Comparison of ENCODE assay signal across 11 mouse cellular contexts in genomic region chr17:36179446-36179845, GRCm38 (mm10). TPM values are rescaled to one million over a fixed set of nuclear protein-coding genes. Genes with fewer than 3 reads are reported as not detected.
ATAC-seq and TF ChIP-seq lines count a peak whose summit lies in the region.
"Not testable (repeated sequence)": the region's sequence is repeated elsewhere in the genome, so short reads cannot be mapped to it uniquely, and the experiment has no call there.
"Had no signal": no experiment of that assay in that cellular context is flagged by ENCODE, and none has a peak within 500 bp of the region (broad histone marks: within the 10 kb centered on the region; RNA-seq: fewer than 3 reads in every experiment).

No protein-coding gene starts in this region.

- H3K9me3 ChIP-seq in ES-Bruce4 (replicated peaks; ENCODE audit: control insufficient read depth, insufficient read depth, low read length, poor library complexity, severe bottlenecking); forebrain, embryonic 12.5 days; heart, embryonic 14.5 days (ENCODE audit: control insufficient read depth, low read length); hindbrain, embryonic 15.5 days; kidney, embryonic 16.5 days (ENCODE audit: low read length); liver, embryonic 12.5 days (replicated peaks); midbrain, embryonic 13.5 days: not testable (repeated sequence)

- peak overlapping the region; percentile 67 for H3K4me3 ChIP-seq in ES-Bruce4 (ENCODE audit: low read depth, low read length)
- peak overlapping the region; percentile 38 for H3K4me3 ChIP-seq in forebrain, embryonic 12.5 days (replicated peaks)
- H3K4me3 ChIP-seq in heart, embryonic 14.5 days (ENCODE audit: control insufficient read depth in 1 of 2, insufficient read depth in 1 of 2, low read depth in 1 of 2, low read length in 2 of 2): peak overlapping the region; percentile 25 to 36; a peak in 3 of 4 replicates
- peak overlapping the region; percentile 35 for H3K4me3 ChIP-seq in hindbrain, embryonic 15.5 days
- H3K4me3 ChIP-seq in kidney, embryonic 16.5 days (ENCODE audit: low read length); liver, embryonic 12.5 days: not testable (repeated sequence)
- H3K4me3 ChIP-seq in midbrain, embryonic 13.5 days (replicated peaks): peak overlapping the region; percentile 37
- H3K4me3 ChIP-seq in small intestine, adult 2 months (ENCODE audit: low read depth, low read length): peak overlapping the region; percentile 62; the same call in 1 of the 2 replicates

- H3K27me3 ChIP-seq in ES-Bruce4 (ENCODE audit: control insufficient read depth, insufficient read depth, low read length, poor library complexity, severe bottlenecking); small intestine, adult 2 months (ENCODE audit: control insufficient read depth, insufficient read depth, low read length): not testable (repeated sequence)
- H3K27me3 ChIP-seq in forebrain, embryonic 12.5 days: peaks cover 39% of the 10 kb centered on the region
- peaks cover 16% of the 10 kb centered on the region for H3K27me3 ChIP-seq in heart, embryonic 14.5 days (ENCODE audit: control insufficient read depth, insufficient read depth, low read length)
- H3K27me3 ChIP-seq in hindbrain, embryonic 15.5 days: peaks cover 27% of the 10 kb centered on the region
- H3K27me3 ChIP-seq in kidney, embryonic 16.5 days (ENCODE audit: insufficient read depth, low read length): peaks cover 15% of the 10 kb centered on the region
- H3K27me3 ChIP-seq in liver, embryonic 12.5 days (replicated peaks): peaks cover 44% of the 10 kb centered on the region
- H3K27me3 ChIP-seq in midbrain, embryonic 13.5 days: peaks cover 39% of the 10 kb centered on the region

- TF ChIP-seq EP300 in ES-Bruce4 (IDR thresholded peaks at IDR 0.05; ENCODE audit: insufficient read depth, low read depth, low read length): not testable (repeated sequence)

- peak overlapping the region; percentile 86 for H3K9ac ChIP-seq in ES-Bruce4 (ENCODE audit: low read depth, poor library complexity, severe bottlenecking)
- not testable (repeated sequence) for H3K9ac ChIP-seq in forebrain, embryonic 12.5 days; heart, embryonic 14.5 days (ENCODE audit: low read length); hindbrain, embryonic 15.5 days; kidney, embryonic 16.5 days (replicated peaks; ENCODE audit: low read length); liver, embryonic 12.5 days; midbrain, embryonic 13.5 days (replicated peaks)

- not testable (repeated sequence) for ATAC-seq in forebrain, embryonic 12.5 days (ENCODE audit: low FRiP score); heart, embryonic 14.5 days (ENCODE audit: insufficient number of reproducible peaks, insufficient read depth, low FRiP score, low read depth); hindbrain, embryonic 15.5 days (ENCODE audit: low FRiP score, low read depth); kidney, embryonic 16.5 days (ENCODE audit: low FRiP score, low TSS enrichment); liver, embryonic 12.5 days; midbrain, embryonic 13.5 days

- not testable (repeated sequence) for H3K36me3 ChIP-seq in ES-Bruce4 (ENCODE audit: control insufficient read depth, insufficient read depth, low read length, poor library complexity, severe bottlenecking); forebrain, embryonic 12.5 days (replicated peaks); heart, embryonic 14.5 days (ENCODE audit: control insufficient read depth, insufficient read depth, low read length); hindbrain, embryonic 15.5 days; kidney, embryonic 16.5 days (ENCODE audit: insufficient read depth, low read length); liver, embryonic 12.5 days; midbrain, embryonic 13.5 days; small intestine, adult 2 months (ENCODE audit: control insufficient read depth, insufficient read depth, low read length)

- H3K4me1 ChIP-seq in ES-Bruce4 (ENCODE audit: control insufficient read depth, insufficient read depth, low read length); forebrain, embryonic 12.5 days; heart, embryonic 14.5 days (ENCODE audit: control insufficient read depth in 2 of 2, insufficient read depth in 2 of 2, low read length in 2 of 2); hindbrain, embryonic 15.5 days (replicated peaks); kidney, embryonic 16.5 days (ENCODE audit: insufficient read depth, low read length); liver, embryonic 12.5 days; midbrain, embryonic 13.5 days (replicated peaks); small intestine, adult 2 months (ENCODE audit: control insufficient read depth, insufficient read depth, insufficient read length, low read length): not testable (repeated sequence)

- H3K27ac ChIP-seq in ES-Bruce4 (ENCODE audit: insufficient read depth, low read length); forebrain, embryonic 12.5 days; heart, embryonic 14.5 days (replicated peaks in 1 of 2; ENCODE audit: control insufficient read depth in 1 of 2, insufficient read depth in 1 of 2, low read depth in 2 of 2, low read length in 2 of 2); hindbrain, embryonic 15.5 days (replicated peaks); kidney, embryonic 16.5 days (ENCODE audit: low read length); liver, embryonic 12.5 days; midbrain, embryonic 13.5 days; small intestine, adult 2 months (ENCODE audit: insufficient read depth, low read depth, low read length): not testable (repeated sequence)

- not testable (repeated sequence) for TF ChIP-seq CTCF in ES-Bruce4 (IDR thresholded peaks at IDR 0.05; ENCODE audit: low read depth, low read length); small intestine, adult 2 months (IDR thresholded peaks at IDR 0.05; ENCODE audit: extremely low read depth, insufficient read length, insufficient replicate concordance, low read depth, low read length)

- WGBS in forebrain, embryonic 12.5 days: 11% methylated on average over 10 of the region's 10 CpGs
- 19% methylated on average over 10 of the region's 10 CpGs for WGBS in heart, embryonic 14.5 days
- 9% methylated on average over 10 of the region's 10 CpGs for WGBS in hindbrain, embryonic 15.5 days
- 11% methylated on average over 10 of the region's 10 CpGs for WGBS in kidney, embryonic 16.5 days
- WGBS in liver, embryonic 12.5 days (ENCODE audit: insufficient replicate concordance): 18% methylated on average over 10 of the region's 10 CpGs
- 9% methylated on average over 10 of the region's 10 CpGs for WGBS in midbrain, embryonic 13.5 days
- 12% methylated on average over 10 of the region's 10 CpGs for WGBS in small intestine, adult 2 months

- peak overlapping the region; percentile 61 for H3K4me2 ChIP-seq in forebrain, embryonic 12.5 days
- peak overlapping the region; percentile 67 for H3K4me2 ChIP-seq in heart, embryonic 14.5 days (ENCODE audit: low read length)
- H3K4me2 ChIP-seq in hindbrain, embryonic 15.5 days: peak overlapping the region; percentile 58
- H3K4me2 ChIP-seq in kidney, embryonic 16.5 days (replicated peaks; ENCODE audit: low read depth, low read length): peak overlapping the region; percentile 49
- peak overlapping the region; percentile 57 for H3K4me2 ChIP-seq in liver, embryonic 12.5 days
- H3K4me2 ChIP-seq in midbrain, embryonic 13.5 days (replicated peaks): peak overlapping the region; percentile 62

- not testable (repeated sequence) for TF ChIP-seq POLR2A in ES-Bruce4 (IDR thresholded peaks at IDR 0.05; ENCODE audit: insufficient read depth, low read length); small intestine, adult 2 months (IDR thresholded peaks at IDR 0.05; ENCODE audit: low read depth, low read length)

RNA-seq across cellular contexts. Expression of gene H2-T3, which starts 10.6 kb away (rescaled TPM):
- polyA plus RNA-seq in ES-Bruce4 (2011; ENCODE audit: insufficient read depth, insufficient read length, low read depth, missing spikeins): 0.64 and 0.84 TPM in 2 replicates
- polyA plus RNA-seq in forebrain, embryonic 12.5 days (2016; fragmentation: Nextera tagmentation; extraction: Ambion mirVana): not detected in 2 replicates
- polyA plus RNA-seq in heart, embryonic 14.5 days (2014; fragmentation: Nextera tagmentation; extraction: Ambion mirVana): not detected in 2 replicates
- polyA plus RNA-seq in hindbrain, embryonic 15.5 days (2015; fragmentation: Nextera tagmentation; extraction: Ambion mirVana): not detected in 2 replicates
- not detected in 2 replicates for polyA plus RNA-seq in kidney, embryonic 16.5 days (2015; fragmentation: Nextera tagmentation; extraction: Ambion mirVana)
- polyA plus RNA-seq in liver, embryonic 12.5 days (2016; fragmentation: Nextera tagmentation; extraction: Ambion mirVana): not detected in 2 replicates
- not detected in 2 replicates for polyA plus RNA-seq in midbrain, embryonic 13.5 days (2015; fragmentation: Nextera tagmentation; extraction: Ambion mirVana)
- polyA plus RNA-seq in small intestine, adult 2 months (2012; rRNA removed): 68.4 and 126 TPM in 2 replicates
- polyA plus RNA-seq: gonadal fat pad, adult 2 months; kidney, adult 2 months; lung, adult 2 months had no signal

RNA-seq across cellular contexts. Expression of gene Gm8909, which starts 11.1 kb away (rescaled TPM):
- polyA plus RNA-seq in ES-Bruce4 (2011; ENCODE audit: insufficient read depth, insufficient read length, low read depth, missing spikeins): 13.5 and 17.5 TPM in 2 replicates
- polyA plus RNA-seq in forebrain, embryonic 12.5 days (2016; fragmentation: Nextera tagmentation; extraction: Ambion mirVana): not detected in 2 replicates
- not detected in 2 replicates for polyA plus RNA-seq in heart, embryonic 14.5 days (2014; fragmentation: Nextera tagmentation; extraction: Ambion mirVana)
- polyA plus RNA-seq in hindbrain, embryonic 15.5 days (2015; fragmentation: Nextera tagmentation; extraction: Ambion mirVana): not detected in 2 replicates
- 0.56 TPM in 1 of 2 replicates, not detected in the other for polyA plus RNA-seq in kidney, embryonic 16.5 days (2015; fragmentation: Nextera tagmentation; extraction: Ambion mirVana)
- not detected in 2 replicates for polyA plus RNA-seq in liver, embryonic 12.5 days (2016; fragmentation: Nextera tagmentation; extraction: Ambion mirVana)
- polyA plus RNA-seq in midbrain, embryonic 13.5 days (2015; fragmentation: Nextera tagmentation; extraction: Ambion mirVana): not detected in 2 replicates
- 118 and 149 TPM in 2 replicates for polyA plus RNA-seq in small intestine, adult 2 months (2012; rRNA removed)
- polyA plus RNA-seq: kidney, adult 2 months had no signal

RNA-seq across cellular contexts. Expression of gene Gm7030, which starts 50.2 kb away (rescaled TPM):
- polyA plus RNA-seq in ES-Bruce4 (2011; ENCODE audit: insufficient read depth, insufficient read length, low read depth, missing spikeins): 0.81 and 1.4 TPM in 2 replicates
- polyA plus RNA-seq in forebrain, embryonic 12.5 days (2016; fragmentation: Nextera tagmentation; extraction: Ambion mirVana): not detected in 2 replicates
- not detected in 2 replicates for polyA plus RNA-seq in heart, embryonic 14.5 days (2014; fragmentation: Nextera tagmentation; extraction: Ambion mirVana)
- not detected in 2 replicates for polyA plus RNA-seq in hindbrain, embryonic 15.5 days (2015; fragmentation: Nextera tagmentation; extraction: Ambion mirVana)
- not detected in 2 replicates for polyA plus RNA-seq in kidney, embryonic 16.5 days (2015; fragmentation: Nextera tagmentation; extraction: Ambion mirVana)
- polyA plus RNA-seq in liver, embryonic 12.5 days (2016; fragmentation: Nextera tagmentation; extraction: Ambion mirVana): not detected in 2 replicates
- polyA plus RNA-seq in midbrain, embryonic 13.5 days (2015; fragmentation: Nextera tagmentation; extraction: Ambion mirVana): not detected in 2 replicates
- 12.5 and 88.2 TPM in 2 replicates for polyA plus RNA-seq in small intestine, adult 2 months (2012; rRNA removed)
- polyA plus RNA-seq: gonadal fat pad, adult 2 months; kidney, adult 2 months; lung, adult 2 months had no signal

RNA-seq across cellular contexts. Expression of gene Gm19684, which starts 58.0 kb away (rescaled TPM):
- polyA plus RNA-seq in ES-Bruce4 (2011; ENCODE audit: insufficient read depth, insufficient read length, low read depth, missing spikeins): 0.41 TPM in 1 of 2 replicates, not detected in the other
- not detected in 2 replicates for polyA plus RNA-seq in forebrain, embryonic 12.5 days (2016; fragmentation: Nextera tagmentation; extraction: Ambion mirVana)
- polyA plus RNA-seq in heart, embryonic 14.5 days (2014; fragmentation: Nextera tagmentation; extraction: Ambion mirVana): not detected in 2 replicates
- polyA plus RNA-seq in hindbrain, embryonic 15.5 days (2015; fragmentation: Nextera tagmentation; extraction: Ambion mirVana): not detected in 2 replicates
- not detected in 2 replicates for polyA plus RNA-seq in kidney, embryonic 16.5 days (2015; fragmentation: Nextera tagmentation; extraction: Ambion mirVana)
- not detected in 2 replicates for polyA plus RNA-seq in liver, embryonic 12.5 days (2016; fragmentation: Nextera tagmentation; extraction: Ambion mirVana)
- not detected in 2 replicates for polyA plus RNA-seq in midbrain, embryonic 13.5 days (2015; fragmentation: Nextera tagmentation; extraction: Ambion mirVana)
- polyA plus RNA-seq in small intestine, adult 2 months (2012; rRNA removed): 0.22 and 0.27 TPM in 2 replicates

Comparison
In these comparisons a context has a peak if more than half of its experiments do, and no peak if none do; other contexts are left out.
1. RNA of gene H2-T3, which starts 10.6 kb away (polyA plus RNA-seq): 68.4 to 126 TPM in small intestine, adult 2 months; 0.64 to 0.84 TPM in ES-Bruce4, not detected in hindbrain, embryonic 15.5 days, not detected in forebrain, embryonic 12.5 days, not detected in heart, embryonic 14.5 days, not detected in kidney, embryonic 16.5 days, not detected in liver, embryonic 12.5 days and not detected in midbrain, embryonic 13.5 days; every median in the first group is over 10 times any median in the second.
2. Peak in every context shown above with its lines, with median percentiles within 50 percentile points of each other: H3K4me2 ChIP-seq.